Mouse (Mus musculus) kidney, embryonic 16.5 days (tissue): ENCODE results near the gene Eps8. TPM values are rescaled to one million over a fixed set of nuclear protein-coding genes. Genes with fewer than 3 reads are reported as not detected.

ENCODE experiments used
- ATAC-seq: fragments of 200-750 bp; cut with Nextera tagmentation; 2 replicates; pipeline ENCODE4 v1.8.0; 2017; ENCODE audit warnings: moderate TSS enrichment; ENCODE audit not compliant: low FRiP score, low TSS enrichment
- H3K27ac ChIP-seq: fragments of 300-500 bp; sonication (generic); 2 replicates; pipeline ENCODE4 v1.5.1; 2014; ENCODE audit warnings: low read length
- H3K27me3 ChIP-seq: fragments of 300-500 bp; sonication (generic); 2 replicates; pipeline ENCODE4 v1.6.1; 2014; ENCODE audit warnings: low read length, control low read depth, mixed read lengths; ENCODE audit not compliant: insufficient read depth
- H3K36me3 ChIP-seq: fragments of 300-500 bp; sonication (generic); 2 replicates; pipeline ENCODE4 v1.6.1; 2014; ENCODE audit warnings: low read length, control low read depth, mixed read lengths; ENCODE audit not compliant: insufficient read depth
- H3K4me1 ChIP-seq: fragments of 300-500 bp; sonication (generic); 2 replicates; pipeline ENCODE4 v1.6.1; 2014; ENCODE audit warnings: low read length, control low read depth, mixed read lengths; ENCODE audit not compliant: insufficient read depth
- H3K4me2 ChIP-seq: fragments of 300-500 bp; sonication (generic); replicated peaks from 2 replicates; pipeline ENCODE4 v1.6.1; 2014; ENCODE audit warnings: low read depth, low read length
- H3K4me3 ChIP-seq: fragments of 300-500 bp; sonication (generic); 2 replicates; pipeline ENCODE4 v1.5.1; 2014; ENCODE audit warnings: mild to moderate bottlenecking, low read length
- H3K9ac ChIP-seq: fragments of 300-500 bp; sonication (generic); replicated peaks from 2 replicates; pipeline ENCODE4 v1.6.1; 2014; ENCODE audit warnings: low read length
- H3K9me3 ChIP-seq: fragments of 300-500 bp; sonication (generic); 2 replicates; pipeline ENCODE4 v1.6.1; 2016; ENCODE audit warnings: low read length, control low read depth
- WGBS: fragments of 180-500 bp; shearing (Covaris S2); extraction: QIAGEN DNeasy Blood & Tissue Kit; methylation state at CpG from one replicate; pipeline ENCODE4 v1.1.7; 2014; 5-methylcytosine and 5-hydroxymethylcytosine counted together
- polyA plus RNA-seq: library from polyadenylated mRNA; unstranded; fragments of >200 nt; fragmentation: Nextera tagmentation; extraction: Ambion mirVana; gene quantifications from 2 replicates; pipeline ENCODE4 v1.2.1, GENCODE M21; 2015

Gene Eps8
- polyA plus RNA-seq, 1 experiment from 2014 or later, result 43.0 TPM

DNA sequence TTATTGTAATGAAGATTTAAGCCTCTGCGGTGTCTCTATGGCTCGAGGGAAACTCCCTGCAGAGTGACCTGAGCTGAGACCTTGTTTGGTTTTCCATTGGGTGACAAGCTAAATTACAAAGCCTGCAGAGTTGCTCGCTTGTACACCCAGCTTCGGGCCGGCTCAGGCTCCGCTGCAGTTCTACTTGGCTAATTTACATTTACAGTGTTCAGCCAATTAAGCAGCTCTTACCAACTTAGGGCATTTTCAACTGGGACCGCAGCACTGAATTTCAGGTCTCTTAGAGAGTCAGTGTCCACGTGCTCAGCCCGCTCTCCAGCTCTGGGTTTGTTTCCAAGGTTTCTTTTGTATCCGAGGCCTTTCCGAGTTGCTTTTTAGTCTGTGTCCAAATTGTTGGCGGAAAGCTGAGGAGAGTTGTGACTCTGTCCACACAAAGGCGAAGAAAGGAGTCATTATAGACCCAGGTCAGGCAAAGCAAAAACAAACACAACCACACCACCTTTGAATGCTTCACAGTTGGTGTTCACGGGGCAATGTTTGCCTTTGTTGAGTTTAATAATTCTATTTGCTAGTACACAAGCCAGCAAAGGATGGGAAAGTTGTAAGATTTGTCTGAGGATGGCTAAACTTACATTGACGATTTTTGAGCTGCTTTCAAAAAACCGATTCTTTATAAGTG is 216.6 kb downstream of the Eps8 start:
- no peaks in the 10 kb centered on the region for H3K27me3 ChIP-seq
- no peak overlapping the region for H3K27ac ChIP-seq
- WGBS, result 30% methylated on average over 16 of the region's 16 CpGs
- 0 out of 2 replicates have a peak overlapping the region, but pooled peaks have one; percentile 6 for H3K4me2 ChIP-seq
- peak; percentile 73 for ATAC-seq
- no peaks in the 10 kb centered on the region for H3K9me3 ChIP-seq
- H3K4me3 ChIP-seq, result no peak overlapping the region
- H3K36me3 ChIP-seq, result no peaks in the 10 kb centered on the region
- no peak overlapping the region for H3K9ac ChIP-seq
- H3K4me1 ChIP-seq, result 0 out of 2 replicates have a peak, but pooled peaks cover 6% of the 10 kb centered on the region

DNA sequence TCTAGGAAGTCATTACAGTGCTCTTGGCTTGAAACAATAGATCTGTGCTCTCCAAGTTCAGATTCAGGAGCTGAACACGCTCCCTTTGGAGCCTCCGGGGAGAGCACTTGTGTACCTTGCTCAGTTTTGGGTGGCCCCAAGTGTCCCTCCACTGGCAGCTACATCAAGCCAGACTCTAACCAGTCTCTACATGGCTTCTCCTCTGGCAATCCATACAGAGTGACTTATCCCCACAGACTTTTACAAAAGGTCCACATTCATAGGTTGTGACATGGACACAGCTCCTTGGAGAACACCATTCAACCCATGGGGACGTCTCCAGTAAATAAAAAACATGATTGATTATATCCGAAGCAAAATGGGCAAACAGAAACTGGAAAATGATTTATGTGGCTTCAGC is 217.2 kb downstream of the Eps8 start:
- Histone ChIP-seq H3K4me3 (no peak overlapping the region), H3K27ac (no peak overlapping the region), H3K9me3 (no peaks in the 10 kb centered on the region), H3K4me1 (0 out of 2 replicates have a peak, but pooled peaks cover 6% of the 10 kb centered on the region), H3K4me2 (0 out of 2 replicates have a peak overlapping the region, but pooled peaks have one; percentile 6), H3K27me3 (no peaks in the 10 kb centered on the region), H3K36me3 (no peaks in the 10 kb centered on the region), H3K9ac (no peak overlapping the region)
- WGBS, result 45% methylated on average over 4 of the region's 4 CpGs
- ATAC-seq, result peak; percentile 58; the same call in 1 of the 2 replicates

DNA sequence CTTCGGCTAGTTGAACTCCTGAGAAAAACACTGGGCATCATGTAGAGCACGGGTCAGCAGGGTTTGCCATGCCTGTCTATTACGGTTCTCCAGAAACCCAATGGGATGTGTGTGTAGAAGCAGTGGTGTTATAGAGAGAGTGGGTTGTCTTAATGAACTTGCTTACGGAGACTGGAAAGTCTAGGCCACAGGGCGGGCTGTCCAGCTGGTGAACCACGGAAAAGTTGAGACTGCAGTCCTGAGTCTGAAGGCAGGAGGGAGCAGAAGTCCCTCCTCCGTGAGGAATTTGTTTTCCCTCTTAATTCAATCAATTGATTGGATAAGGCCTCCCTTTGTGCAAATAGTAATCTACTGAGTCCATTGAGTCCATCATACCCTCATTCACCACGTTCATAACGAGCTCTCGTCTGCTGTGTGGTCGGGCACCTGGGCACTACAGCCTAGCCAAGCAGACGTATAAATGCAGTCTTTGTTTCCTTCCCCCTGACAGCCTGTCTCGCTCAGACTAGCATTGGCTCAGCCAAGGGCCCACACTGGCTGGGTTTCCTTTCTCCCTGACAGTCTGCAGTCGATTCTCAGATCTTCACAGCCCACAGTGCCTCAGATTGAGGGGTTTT is 221.0 kb downstream of the Eps8 start:
- no peaks in the 10 kb centered on the region for H3K36me3 ChIP-seq
- no peaks in the 10 kb centered on the region for H3K27me3 ChIP-seq
- no peak overlapping the region for H3K4me3 ChIP-seq
- H3K27ac ChIP-seq, result no peak overlapping the region
- 66% methylated on average over 14 of the region's 14 CpGs for WGBS
- no peak overlapping the region for H3K4me2 ChIP-seq
- H3K4me1 ChIP-seq, result 0 out of 2 replicates have a peak, but pooled peaks cover 6% of the 10 kb centered on the region
- ATAC-seq, result no peak
- no peak overlapping the region for H3K9ac ChIP-seq
- no peaks in the 10 kb centered on the region for H3K9me3 ChIP-seq

Other genes with a start within 250 kb of the Eps8 start
- gene Strap, start 80.2 kb upstream of the Eps8 start, polyA plus RNA-seq, result 162 and 164 TPM in 2 replicates
- 76.2 and 79.0 TPM in 2 replicates for gene Dera, start 99.7 kb upstream of the Eps8 start, polyA plus RNA-seq